Mouse (Mus musculus): ENCODE results near the gene Cmtm4.

Gene Cmtm4

GRCm38 (mm10) chr8:104374269-104374668 lies 21.3 kb downstream of the Cmtm4 start:
- peak in 1 of 2 experiments; percentile 56 for DNase-seq

DNA sequence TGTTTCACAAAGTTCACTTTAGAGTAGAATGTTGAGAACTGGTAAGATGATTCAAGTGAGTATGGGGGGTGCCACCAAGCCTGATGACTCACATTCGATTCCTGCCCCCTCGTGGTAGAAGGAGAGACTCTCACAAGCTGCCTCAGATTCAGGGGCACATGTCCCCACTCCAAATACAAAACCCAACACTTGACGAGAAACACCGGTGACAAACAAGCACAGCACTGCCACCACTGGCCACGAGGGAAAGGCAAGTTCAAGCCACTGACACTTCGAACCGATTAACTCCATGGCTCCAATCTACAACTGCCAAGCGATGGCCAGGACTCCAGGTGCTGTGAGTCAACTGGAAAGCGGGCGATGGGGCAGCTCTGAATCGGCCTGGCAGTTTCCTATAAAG lies 21.8 kb downstream of the Cmtm4 start:
- peak in 1 of 2 experiments; percentile 47 for DNase-seq

DNA sequence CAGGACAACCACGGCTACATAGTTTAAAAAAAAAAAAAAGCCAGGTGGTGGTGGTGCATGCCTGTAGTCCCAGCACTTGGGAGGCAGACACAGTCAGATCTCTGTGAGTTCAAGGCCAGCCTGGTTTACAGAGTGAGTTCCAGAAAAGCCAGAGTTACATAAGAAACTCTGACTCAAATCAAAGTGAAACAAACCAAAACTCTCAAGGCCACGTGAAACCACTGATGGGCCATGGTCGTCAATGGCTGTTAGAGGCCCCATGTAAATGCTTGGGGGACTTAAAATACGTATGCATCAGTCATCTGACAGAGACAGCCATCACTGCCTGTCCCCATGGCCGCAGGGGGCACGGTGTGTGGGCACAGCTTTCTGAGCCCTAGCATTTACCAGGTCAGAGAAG lies 24.5 kb downstream of the Cmtm4 start:
- no peak for DNase-seq

DNA sequence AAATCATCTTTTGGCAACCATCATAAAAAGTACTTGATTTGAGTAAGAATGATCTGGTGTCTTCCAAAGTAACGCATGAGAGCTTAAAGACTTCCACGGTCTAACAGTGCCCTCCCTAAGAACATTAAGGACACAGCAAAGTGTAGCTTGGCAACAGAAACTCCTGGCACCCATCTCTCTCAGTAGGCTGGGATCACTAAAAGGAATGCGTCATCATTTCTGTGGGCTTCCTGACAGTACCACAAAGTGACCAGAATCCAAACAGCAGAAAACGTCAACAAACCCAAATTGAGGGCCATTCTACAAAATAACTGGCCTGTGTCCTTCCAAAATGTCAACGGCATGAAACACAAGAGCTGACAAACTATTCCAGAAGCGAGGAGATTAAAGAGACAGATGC lies 25.5 kb downstream of the Cmtm4 start:
- peak; percentile 51 to 54 for DNase-seq

DNA sequence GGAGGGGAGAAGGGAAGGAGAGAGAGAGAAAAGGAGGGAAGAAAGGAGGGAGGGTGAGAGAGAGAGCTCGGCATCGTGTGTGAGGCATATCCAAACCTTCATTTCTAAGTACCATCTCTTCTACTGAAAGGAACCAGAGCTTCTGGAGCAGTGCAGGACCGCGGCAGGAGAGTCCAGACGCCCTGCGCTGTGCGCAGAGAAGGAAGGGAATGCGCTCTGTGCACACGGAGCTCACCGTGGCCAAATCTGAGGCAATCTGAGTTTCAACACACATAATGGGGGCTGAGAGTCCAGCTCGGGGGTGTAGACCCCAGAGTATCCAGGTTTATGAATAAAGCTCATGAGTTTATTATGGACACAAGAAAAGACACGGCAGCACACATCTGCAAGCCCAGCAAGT lies 26.0 kb downstream of the Cmtm4 start:
- no peak for DNase-seq

GRCm38 (mm10) chr8:104367398-104367797 lies 28.2 kb downstream of the Cmtm4 start:
- DNase-seq: no peak

- peak; percentile 45 to 46 for DNase-seq
Measured at GRCm38 (mm10) chr8:104365695-104366094, 29.9 kb downstream of the Cmtm4 start.

DNA sequence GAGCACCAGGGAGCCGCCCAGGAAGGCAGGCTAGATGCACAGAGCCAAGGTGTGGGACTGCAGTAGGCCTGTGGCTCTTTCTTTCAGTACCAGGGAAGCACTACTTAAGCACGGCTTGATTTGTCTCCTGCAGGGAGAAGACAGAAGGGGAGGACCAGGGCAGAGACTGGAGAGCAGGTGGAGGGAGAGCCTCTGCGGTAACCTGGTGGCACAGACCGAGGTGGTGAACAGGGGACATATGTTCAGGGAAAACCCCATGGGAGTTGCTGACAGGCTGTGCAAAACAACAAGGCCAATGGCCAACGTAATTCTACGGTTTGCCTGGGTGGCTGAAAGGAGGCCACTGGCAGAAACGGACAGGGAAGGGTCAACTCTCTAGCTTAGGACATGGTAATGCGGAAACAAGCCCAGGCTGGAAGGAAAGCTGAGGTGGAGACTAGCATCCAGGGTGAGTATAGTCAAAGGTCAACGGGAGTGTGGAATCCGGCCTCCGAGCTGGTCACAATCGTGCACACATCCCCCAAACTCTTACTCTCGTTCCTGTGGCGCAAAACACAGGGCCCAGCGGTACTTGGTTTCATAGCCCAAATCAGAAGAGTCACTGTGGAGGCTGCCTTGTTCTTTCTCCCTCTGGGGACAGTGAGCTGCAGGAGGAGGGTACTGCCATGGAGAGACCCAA lies 35.7 kb downstream of the Cmtm4 start:
- peak in 1 of 2 experiments; percentile 21 for DNase-seq

DNA sequence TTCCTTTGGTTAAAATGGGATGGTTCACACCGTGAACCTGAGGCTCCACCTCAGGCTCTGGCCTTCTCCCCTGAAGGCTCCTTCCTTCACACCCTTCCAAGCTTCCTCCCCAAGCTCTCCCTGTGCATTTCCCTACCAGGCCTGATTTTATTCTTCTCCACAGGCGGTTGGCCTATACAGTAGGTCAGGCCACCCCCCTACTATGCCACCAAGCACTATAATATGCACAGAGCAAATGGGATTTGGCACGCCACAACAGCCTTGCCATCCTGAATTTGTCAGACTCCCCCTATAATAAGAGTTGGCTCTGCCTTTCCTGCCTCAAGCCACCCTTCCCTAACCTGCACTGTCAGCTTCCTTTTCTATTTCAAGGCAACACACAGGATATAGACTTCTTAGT lies 37.0 kb downstream of the Cmtm4 start:
- no peak for DNase-seq

GRCm38 (mm10) chr8:104354504-104354903 lies 41.1 kb downstream of the Cmtm4 start:
- DNase-seq: no peak

DNA sequence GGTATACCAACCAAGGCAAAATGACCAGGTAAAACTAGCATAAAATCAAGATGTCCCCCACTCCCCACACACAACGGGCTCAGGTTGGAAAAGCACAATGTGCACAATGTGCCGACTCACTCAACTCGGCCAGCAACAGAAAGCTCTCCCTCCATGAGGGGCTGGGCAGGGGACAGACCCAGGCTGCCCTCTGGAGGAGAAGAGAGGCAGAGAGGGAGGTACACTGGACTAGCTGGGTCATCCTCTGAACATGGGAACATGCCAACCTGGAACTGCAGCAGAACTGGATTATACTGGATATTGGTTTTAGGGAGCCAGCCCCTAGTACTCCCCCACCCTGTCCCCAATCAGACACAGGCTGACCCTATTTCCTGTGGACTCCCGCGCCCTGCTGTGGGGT lies 42.4 kb downstream of the Cmtm4 start:
- DNase-seq: no peak

DNA sequence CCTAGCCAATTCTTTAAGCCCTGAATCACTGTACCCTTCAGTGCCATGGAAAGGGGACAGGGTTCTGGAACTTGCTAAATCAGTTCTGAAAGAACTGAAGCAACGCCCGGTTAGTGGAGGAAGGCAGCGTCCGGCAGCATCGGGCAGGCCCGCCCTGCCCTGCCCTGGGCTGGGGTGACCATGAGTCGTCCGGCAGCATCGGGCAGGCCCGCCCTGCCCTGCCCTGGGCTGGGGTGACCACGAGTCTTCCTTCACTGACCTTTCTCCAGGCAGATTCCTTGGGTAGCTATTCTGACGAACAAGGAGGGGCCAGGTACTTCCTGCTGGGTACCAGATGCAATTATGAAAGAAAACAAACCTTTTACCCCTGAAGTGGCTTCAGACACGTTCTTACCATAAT lies 45.6 kb downstream of the Cmtm4 start:
- no peak for DNase-seq

DNA sequence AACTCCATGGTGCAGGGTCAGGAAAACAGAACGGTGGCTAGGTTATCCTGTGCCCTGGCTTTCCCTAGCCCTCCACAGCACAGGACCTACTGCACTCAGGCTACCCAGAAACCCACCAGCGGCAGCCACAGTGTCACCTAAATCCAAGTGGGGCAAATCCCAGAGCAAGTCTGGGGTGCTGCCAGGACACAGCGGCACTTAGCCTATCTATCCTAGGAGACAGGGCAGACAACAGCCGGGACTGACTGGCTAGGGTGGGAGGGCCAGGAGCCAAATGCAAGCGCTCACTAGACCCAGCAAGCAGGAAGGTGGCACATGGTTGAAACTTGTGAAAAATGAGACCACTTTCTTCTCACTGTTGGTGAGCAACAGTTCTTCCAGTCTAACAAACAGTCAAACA lies 46.6 kb downstream of the Cmtm4 start:
- DNase-seq: no peak

DNA sequence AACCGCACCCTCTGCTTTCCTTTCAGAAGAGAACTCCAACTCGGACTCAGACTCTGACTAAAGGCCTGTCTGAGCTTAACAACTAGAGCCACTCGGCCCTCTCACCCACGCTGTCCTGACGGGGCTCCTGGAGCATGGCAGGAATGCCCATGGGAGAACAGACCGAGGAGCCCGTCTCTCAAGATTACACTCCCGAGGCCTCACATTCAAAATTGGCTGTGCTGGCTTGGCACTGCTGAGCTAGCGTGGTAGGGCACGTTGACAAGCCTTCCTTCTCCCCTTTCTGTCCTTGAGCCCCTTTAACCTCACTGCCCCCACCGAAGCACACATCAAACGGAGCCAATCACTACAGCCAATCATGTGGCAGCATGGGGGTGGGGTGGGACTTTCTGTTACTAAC lies 48.9 kb downstream of the Cmtm4 start:
- DNase-seq: no peak

- DNase-seq: no peak
Measured at GRCm38 (mm10) chr8:104344622-104345021, 51.0 kb downstream of the Cmtm4 start.

DNA sequence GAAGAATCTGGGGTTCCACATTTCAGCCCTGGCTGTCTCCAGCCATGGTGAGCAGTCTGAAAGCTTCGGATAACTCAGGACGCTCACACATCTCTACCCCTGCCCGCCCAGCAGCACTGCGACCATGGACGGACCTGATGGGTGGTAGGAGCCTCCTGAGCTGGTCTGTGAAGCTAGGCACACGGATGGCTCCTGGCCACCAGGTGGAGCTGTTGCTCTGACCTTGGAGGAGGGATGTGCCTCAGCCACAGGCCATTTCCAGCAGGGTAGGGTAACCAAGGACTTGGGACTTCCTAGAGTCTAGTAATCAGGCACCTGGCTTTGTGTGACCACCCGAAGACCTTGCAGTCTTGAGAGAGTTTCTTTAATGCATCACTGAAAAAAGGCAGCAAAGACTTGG lies 51.6 kb downstream of the Cmtm4 start:
- DNase-seq: peak; percentile 86 to 95

DNA sequence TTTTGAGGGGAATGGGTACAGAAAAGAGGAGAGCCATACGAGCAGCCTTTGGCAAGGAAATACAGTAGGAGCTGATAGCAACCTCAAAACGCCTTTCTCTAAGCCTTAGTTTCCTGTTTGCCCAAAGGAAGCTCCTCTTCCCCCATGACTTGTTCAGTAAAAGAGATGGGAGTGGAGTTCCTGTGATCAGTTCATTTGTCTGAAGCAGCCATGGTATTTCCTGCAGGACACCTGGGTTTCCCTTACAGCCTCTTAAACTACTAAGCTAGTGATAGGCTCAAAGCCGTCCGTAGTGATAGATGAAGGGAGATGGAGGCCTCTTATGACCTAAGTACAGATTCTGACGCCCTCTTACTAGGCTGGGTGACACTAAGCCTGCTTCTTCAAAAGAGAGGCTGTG lies 53.2 kb downstream of the Cmtm4 start:
- no peak for DNase-seq

DNA sequence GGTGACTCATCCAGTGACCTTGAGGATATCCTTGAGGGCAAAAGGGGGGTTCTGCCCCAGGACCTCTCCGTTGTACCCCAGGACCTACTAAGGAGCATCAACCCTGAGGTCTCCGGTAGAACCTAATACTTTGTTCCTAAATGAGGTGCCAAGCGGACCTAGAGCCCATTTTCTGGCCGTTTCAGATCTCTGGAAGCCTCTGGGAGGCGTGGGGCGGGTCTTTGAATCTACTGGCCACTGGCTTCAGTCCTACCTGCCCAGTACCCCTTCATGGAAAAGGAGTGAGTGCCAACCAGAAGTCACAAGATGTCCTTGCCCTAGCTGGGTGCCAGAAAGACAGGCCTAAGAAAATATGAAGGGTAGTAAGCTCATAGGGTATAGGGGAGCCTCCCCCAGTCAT lies 53.9 kb downstream of the Cmtm4 start:
- DNase-seq: no peak

GRCm38 (mm10) chr8:104341106-104341561 lies 54.5 kb downstream of the Cmtm4 start:
- peak; percentile 75 to 79 for DNase-seq

- peak; percentile 72 to 84 for DNase-seq
Measured at GRCm38 (mm10) chr8:104340233-104341105, 55.1 kb downstream of the Cmtm4 start.

DNA sequence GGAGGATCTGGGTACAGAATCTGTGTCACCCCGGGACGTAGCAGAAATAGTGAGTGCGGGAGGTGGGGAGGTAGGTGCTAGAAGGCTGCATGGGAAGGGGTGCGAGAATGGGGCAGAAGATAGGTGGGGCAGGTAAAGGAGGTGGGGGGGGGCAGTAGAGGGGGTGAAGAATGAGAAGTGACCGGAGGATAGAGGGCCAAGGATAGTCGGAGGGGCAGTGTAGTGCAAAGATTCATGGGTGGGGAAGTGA lies 55.7 kb downstream of the Cmtm4 start:
- DNase-seq: peak in 1 of 2 experiments; percentile 14

GRCm38 (mm10) chr8:104339229-104339982 lies 56.2 kb downstream of the Cmtm4 start, which contains the start of gene Cmtm3:
Cmtm3 (plus strand) TSS chr8:104339410.
- peak; percentile 37 to 43 for DNase-seq

DNA sequence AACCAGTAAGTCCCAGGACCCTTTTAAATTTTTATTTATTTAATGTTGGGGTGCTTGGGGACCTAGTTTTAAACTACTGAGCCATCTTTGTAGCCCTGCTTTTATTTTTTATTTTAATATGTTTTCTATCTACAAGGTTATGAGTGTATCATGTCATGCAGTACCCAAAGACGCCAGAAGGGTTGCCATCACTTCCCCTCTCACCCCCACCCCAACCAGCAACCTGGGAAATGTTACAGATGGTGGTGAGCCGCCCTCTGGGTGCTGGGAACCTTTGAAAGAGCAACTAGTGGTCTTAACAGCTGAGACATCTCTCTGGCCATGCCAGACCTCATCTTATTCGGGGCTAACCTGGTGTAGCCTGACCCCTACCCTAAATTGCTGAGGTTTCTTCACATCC lies 57.7 kb downstream of the Cmtm4 start:
- DNase-seq: no peak

GRCm38 (mm10) chr8:104336806-104337205 lies 58.8 kb downstream of the Cmtm4 start:
- no peak for DNase-seq

Measured in kidney, postnatal 36 days (tissue).